Mouse (Mus musculus) embryonic facial prominence, embryonic 10.5 days (tissue): Measurements from ENCODE around the gene Atg3. TPM values are rescaled to one million over a fixed set of nuclear protein-coding genes. Genes with fewer than 3 reads are reported as not detected.

ENCODE experiments used
- DNase-seq: peaks from one replicate; pipeline ENCODE4 v3.0.0-alpha.2; 2017; ENCODE audit warnings: low spot score
- H3K27ac ChIP-seq: fragments of 300-500 bp; sonication (generic); replicated peaks from 2 replicates; pipeline ENCODE4 v1.5.1; 2016; ENCODE audit warnings: mild to moderate bottlenecking
- H3K27me3 ChIP-seq: fragments of 300-500 bp; sonication (generic); replicated peaks from 2 replicates; pipeline ENCODE4 v1.6.1; 2016; ENCODE audit warnings: low read depth, mild to moderate bottlenecking; ENCODE audit not compliant: poor library complexity, severe bottlenecking
- H3K36me3 ChIP-seq: fragments of 300-500 bp; sonication (generic); replicated peaks from 2 replicates; pipeline ENCODE4 v1.6.1; 2016; ENCODE audit warnings: mild to moderate bottlenecking, moderate library complexity
- H3K4me1 ChIP-seq: fragments of 300-500 bp; sonication (generic); 2 replicates; pipeline ENCODE4 v1.6.1; 2016
- H3K4me3 ChIP-seq: fragments of 300-500 bp; sonication (generic); 2 replicates; pipeline ENCODE4 v1.5.1; 2016; ENCODE audit warnings: mild to moderate bottlenecking, moderate library complexity
- H3K9me3 ChIP-seq: fragments of 300-500 bp; sonication (generic); 2 replicates; pipeline ENCODE4 v1.6.1; 2016; ENCODE audit warnings: mild to moderate bottlenecking
- WGBS: fragments of 180-500 bp; shearing (Covaris S2); methylation state at CpG from one replicate; pipeline ENCODE4 v1.1.7; 2016; 5-methylcytosine and 5-hydroxymethylcytosine counted together
- polyA plus RNA-seq: library from polyadenylated mRNA; unstranded; fragments of >200 nt; fragmentation: Nextera tagmentation; extraction: Ambion mirVana; gene quantifications from 2 replicates; pipeline ENCODE4 v1.2.1, GENCODE M21; 2016

Gene Atg3
- polyA plus RNA-seq, 1 experiment from 2014 or later: 30.8 TPM

DNA sequence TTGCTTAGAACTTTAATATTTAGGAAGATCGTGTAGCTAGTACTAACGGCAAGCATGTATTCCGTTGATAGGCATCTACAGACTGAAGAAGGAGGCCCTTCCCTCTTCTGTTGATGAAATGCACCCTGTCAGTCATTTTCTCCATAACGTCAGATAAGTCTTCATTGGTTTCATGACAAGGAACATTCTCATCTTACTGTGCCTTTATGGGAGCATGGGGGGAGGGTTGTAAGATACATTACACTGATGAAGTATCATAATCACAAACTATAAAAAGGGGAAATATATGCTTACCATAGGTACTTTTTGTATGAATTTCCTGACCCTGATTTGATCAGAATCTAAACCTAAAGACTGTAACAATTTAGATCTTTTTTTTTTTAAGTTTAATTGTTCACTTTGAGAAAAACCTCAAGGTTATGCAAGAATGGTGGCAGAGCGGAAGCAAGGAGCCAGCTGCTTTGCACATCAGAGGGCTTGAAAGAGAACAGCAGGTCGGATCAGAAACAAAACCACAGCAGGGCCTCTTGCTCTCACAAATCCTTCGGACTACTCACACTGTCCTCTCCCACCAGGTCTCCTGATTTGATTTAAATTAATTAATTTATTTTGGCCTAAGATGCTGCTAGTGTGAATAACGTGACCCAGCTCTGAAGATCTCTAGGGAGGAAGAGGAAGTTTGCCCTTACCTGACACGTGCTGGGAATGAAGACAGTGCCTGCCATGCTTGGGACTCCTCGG is 65.2 kb downstream of the Atg3 start, which contains the start of gene Btla:
Gene Btla (plus strand): TSS at position 668 of the 741 bp plus-strand sequence.
- Histone ChIP-seq H3K27ac (no peak within 1 kb of the TSS), H3K36me3 (no peaks in the 10 kb centered on the region), H3K4me1 (no peaks in the 10 kb centered on the region), H3K27me3 (no peaks in the 10 kb centered on the region), H3K4me3 (no peak within 1 kb of the TSS), H3K9me3 (no peaks in the 10 kb centered on the region)
- 48% methylated on average over 10 of the region's 10 CpGs for WGBS
- DNase-seq: no peak

DNA sequence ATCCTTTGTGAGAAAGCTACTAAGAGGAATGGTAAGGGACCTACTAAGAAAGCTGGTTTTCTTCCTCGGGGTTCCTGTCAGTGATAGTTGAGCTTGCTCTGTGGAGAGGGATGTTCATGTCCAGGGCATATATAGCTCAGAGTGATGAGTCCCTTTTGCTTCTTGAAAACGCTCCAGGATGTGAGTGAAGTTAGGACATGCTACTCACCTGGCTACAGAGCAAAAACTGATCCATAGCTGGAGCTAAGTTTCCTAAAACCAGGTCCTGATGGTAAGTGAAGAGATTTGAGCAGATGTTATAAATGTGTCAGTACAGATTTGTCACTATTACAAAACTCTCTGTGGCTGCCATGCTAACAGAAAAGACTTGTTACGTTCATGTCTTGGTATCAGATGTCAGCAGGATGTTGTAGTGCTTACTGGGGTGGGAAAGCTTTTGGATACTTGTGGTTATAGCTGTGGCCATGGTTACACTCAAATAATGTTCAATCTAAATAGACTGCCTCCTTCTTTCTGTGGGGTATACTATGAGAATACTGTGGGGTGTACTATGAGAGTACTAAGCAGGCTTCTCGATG is 65.9 kb downstream of the Atg3 start:
- H3K27ac ChIP-seq: no peak overlapping the region
- no peaks in the 10 kb centered on the region for H3K9me3 ChIP-seq
- no peaks in the 10 kb centered on the region for H3K27me3 ChIP-seq
- H3K4me1 ChIP-seq: no peaks in the 10 kb centered on the region
- H3K36me3 ChIP-seq: no peaks in the 10 kb centered on the region
- no peak overlapping the region for H3K4me3 ChIP-seq
- 72% methylated on average over 4 of the region's 4 CpGs for WGBS
- no peak for DNase-seq

- Histone ChIP-seq H3K27ac (no peak overlapping the region), H3K4me1 (no peaks in the 10 kb centered on the region), H3K27me3 (no peaks in the 10 kb centered on the region), H3K4me3 (no peak overlapping the region), H3K36me3 (no peaks in the 10 kb centered on the region), H3K9me3 (no peaks in the 10 kb centered on the region)
- DNase-seq: no peak
- WGBS: 86% methylated on average over 1 of the region's 1 CpGs
These were observed 68.4 kb downstream of the Atg3 start for GRCm38 (mm10) chr16:45227002-45227401.

- H3K4me3 ChIP-seq: no peak overlapping the region
- no peak overlapping the region for H3K27ac ChIP-seq
- no peaks in the 10 kb centered on the region for H3K27me3 ChIP-seq
- 90% methylated on average over 1 of the region's 1 CpGs for WGBS
- DNase-seq: no peak
- no peaks in the 10 kb centered on the region for H3K9me3 ChIP-seq
- no peaks in the 10 kb centered on the region for H3K4me1 ChIP-seq
- no peaks in the 10 kb centered on the region for H3K36me3 ChIP-seq
These were observed 72.7 kb downstream of the Atg3 start for GRCm38 (mm10) chr16:45231296-45231695.

DNA sequence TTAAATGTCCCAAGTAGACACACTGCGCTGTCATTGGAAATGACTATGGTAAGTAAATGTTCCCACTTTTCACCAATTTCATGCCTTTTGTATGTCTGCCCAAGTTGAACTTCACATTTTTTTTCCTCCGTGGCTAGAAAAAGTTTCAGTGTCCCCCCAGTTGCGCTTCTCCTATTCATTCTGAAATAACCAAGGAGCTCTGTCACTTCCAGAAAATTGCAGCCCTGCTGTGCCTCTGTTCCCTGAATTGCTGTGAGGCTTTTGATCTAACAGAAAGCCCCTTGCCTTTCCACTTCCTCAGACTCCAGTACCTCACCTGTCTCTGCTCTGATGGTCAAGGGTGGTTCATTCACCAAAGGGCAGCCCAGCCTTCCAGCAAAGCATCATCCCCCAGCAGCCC is 74.4 kb downstream of the Atg3 start:
- H3K36me3 ChIP-seq: no peaks in the 10 kb centered on the region
- H3K4me1 ChIP-seq: no peaks in the 10 kb centered on the region
- 75% methylated on average over 3 of the region's 3 CpGs for WGBS
- H3K9me3 ChIP-seq: no peaks in the 10 kb centered on the region
- H3K27ac ChIP-seq: no peak overlapping the region
- H3K27me3 ChIP-seq: no peaks in the 10 kb centered on the region
- no peak for DNase-seq
- H3K4me3 ChIP-seq: no peak overlapping the region

Other genes starting within 250 kb of the Atg3 start
- not detected in 2 replicates for gene Cd200r3, start 215.1 kb upstream of the Atg3 start, polyA plus RNA-seq
- 25.2 and 25.7 TPM in 2 replicates for gene Ccdc80, start 65.4 kb upstream of the Atg3 start, polyA plus RNA-seq
- 12.2 and 14.9 TPM in 2 replicates for gene Slc35a5, start 79 bp upstream of the Atg3 start, polyA plus RNA-seq
- 0.16 and 0.32 TPM in 2 replicates for gene Btla, start 65.5 kb downstream of the Atg3 start, polyA plus RNA-seq